Mouse (Mus musculus) inflammation-experienced regulatory T-cells, adult 6 months (primary cell): ENCODE measurements around the gene Mapk9. TPM values are rescaled to one million over a fixed set of nuclear protein-coding genes. Genes with fewer than 3 reads are reported as not detected.
A peak's percentile ranks its signal among the peaks of the same experiment; 100 is the strongest.

Experiments used
- ATAC-seq: one replicate; pipeline ENCODE4 v1.8.0; 2017
- polyA plus RNA-seq, 3 experiments: library from polyadenylated mRNA; unstranded; fragments of 100-300 nt; shearing (Covaris generic); gene quantifications; one replicate each; pipeline ENCODE4 v1.2.1; 2017

Mapk9 gene
- polyA plus RNA-seq, 3 experiments from 2014 or later, result 15.9 to 20.5 (median 17.6) TPM

GRCm38 (mm10) chr11:49840666-49841065, 5.9 kb upstream of the Mapk9 start:
- no peak for ATAC-seq

DNA sequence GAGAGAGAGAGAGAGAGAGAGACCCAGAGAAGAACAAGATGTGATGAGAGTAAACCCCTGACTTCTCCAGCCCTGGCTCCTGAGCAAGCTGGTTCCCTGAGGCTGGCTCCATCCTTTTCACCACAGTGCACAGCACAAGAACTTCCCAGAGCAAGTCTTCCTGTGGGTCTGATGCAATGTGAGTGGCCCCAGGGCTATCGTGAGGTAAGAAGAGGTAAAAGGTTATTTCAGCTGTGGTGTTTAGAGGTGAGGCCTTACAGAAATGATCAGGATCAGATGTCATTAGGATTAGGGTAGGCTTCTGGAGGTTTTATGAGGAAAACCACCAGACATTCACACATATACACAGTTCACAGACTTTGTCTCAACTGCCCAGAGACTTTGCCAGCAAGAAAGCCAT, 4.7 kb upstream of the Mapk9 start:
- no peak for ATAC-seq

DNA sequence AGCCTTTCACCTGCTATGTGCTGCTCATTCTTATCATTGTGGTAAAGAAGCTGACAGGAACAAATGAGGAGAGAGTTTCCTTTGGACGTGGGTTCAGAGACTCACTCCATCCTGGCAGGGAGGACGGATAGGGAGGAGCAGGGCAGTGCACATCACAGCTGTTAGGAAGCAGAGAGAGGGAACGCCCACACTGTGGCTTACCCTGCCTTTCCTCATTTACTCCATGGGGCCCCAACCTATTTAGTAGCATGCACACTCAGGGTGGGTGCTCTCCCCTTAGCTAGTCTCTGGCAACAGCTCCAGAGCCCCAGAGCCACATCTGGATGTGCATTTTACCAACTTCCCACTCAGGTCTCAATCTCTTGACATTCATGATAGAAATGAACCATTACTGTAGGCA, 3.8 kb upstream of the Mapk9 start:
- no peak for ATAC-seq

DNA sequence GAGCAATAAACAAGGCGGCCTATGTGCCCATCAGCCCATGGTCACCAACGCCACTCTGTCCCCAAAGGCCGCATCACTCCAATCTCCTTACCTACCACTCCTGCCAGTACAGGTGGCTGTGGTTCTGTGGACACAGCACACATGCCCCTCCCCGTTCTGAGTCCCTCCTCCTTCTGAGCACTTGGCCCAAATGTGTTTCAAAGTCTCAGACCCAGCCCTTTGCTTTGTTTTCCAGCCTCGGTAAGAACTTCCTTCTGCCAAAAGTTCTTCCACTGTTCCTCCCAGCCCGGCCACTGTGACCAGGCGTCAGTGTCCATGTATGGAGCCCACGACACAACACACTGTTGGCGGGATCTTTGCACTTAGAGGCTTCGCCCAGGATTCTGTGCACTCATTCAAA, 2.2 kb upstream of the Mapk9 start:
- ATAC-seq, result no peak

GRCm38 (mm10) chr11:49844969-49845368, 1.6 kb upstream of the Mapk9 start:
- no peak for ATAC-seq

- ATAC-seq, result no peak
These were observed 593 bp upstream of the Mapk9 start for GRCm38 (mm10) chr11:49845958-49846357.

DNA sequence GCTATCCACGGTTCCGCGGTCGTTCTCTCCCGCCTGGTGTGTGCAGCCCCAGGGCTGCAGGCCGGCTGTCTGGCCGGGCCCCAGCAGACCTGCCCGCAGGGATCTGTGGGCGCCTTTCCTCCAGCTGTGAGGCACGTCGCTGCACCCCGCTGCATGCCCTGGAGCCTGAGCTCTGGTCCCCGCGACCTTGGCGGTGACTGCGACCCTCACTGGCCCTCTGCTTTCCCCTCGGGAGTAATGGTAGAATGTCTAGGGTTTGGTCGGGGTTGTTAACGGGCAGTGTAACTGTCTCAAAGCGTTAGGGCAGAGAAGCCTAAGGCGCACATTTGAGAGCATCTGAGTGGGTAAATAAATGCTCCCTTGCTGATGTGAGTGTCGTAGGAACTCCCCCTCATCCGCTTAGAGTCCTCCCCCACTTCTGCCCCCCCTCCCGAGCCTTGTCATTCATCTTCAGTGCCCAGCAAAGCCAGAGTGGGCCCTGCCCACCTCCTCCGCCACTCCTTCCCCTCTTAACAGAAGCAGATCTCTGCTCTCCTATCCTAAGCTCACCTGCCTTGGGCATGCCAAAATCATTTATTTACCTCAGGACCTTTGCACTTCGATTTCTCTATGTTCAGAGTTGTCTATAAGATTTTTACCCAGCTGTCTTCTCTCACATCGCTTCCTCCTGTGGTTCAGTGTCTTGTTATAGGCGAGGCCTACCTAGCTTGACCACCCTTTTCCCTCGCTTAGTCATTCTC, 690 bp downstream of the Mapk9 start:
- peak; percentile 10 for ATAC-seq

- no peak for ATAC-seq
These were observed 1.2 kb downstream of the Mapk9 start for GRCm38 (mm10) chr11:49847811-49848078.

DNA sequence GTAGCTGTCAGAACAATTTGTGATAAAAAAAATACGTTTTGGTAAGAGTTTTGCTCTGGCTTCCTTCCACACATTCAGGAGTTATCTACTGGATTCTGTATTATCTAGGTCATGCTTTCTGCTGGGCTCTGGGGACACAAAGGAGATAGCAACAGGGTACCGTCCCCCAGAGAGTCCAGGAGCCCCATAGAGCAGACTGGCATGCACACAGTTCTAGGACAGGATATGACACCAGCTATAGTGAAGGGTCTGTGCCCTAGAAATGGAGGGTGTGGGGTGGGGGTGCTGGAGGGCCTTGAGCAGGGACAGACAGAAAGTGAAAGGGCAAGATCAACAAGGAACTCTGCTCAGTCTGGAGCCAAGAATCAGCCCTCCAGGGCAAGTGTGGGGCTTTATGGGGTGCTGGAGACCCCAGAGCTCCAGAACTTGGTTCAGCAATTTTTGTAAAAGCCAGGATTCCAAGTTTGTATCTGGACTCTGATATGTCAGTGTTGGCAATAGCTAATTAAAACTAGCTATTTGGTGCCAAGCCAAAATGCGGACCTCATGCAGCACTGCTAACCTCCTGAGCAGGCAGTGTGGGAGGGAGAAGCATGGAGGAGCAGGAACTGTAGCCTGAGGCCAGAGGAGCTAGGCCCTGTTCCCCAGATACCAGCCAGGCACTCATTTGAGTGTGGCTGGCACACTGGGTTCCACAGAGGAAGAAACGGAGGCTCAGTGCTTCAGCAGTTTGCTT, 1.7 kb downstream of the Mapk9 start:
- ATAC-seq, result no peak

- ATAC-seq, result no peak
These were observed 3.8 kb downstream of the Mapk9 start for GRCm38 (mm10) chr11:49850331-49850730.

DNA sequence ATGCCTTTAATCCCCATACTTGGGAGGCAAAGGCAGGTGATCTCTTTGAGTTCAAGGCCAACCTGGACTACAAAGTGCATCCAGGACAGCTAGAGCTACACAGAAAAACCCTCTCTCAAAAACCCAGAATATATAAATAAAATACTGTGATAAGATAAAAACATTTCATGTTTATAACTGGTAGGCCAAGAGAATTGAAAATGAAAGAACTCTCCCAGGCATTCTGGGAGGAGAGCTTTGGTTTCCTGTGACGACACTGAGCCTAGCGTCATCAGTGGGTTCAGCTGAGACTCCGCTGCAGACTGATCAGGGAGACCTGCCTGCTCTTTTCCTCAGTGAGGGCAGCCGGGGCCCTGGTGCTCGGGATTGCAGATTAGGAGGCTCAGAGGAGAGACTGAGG, 8.6 kb downstream of the Mapk9 start:
- peak; percentile 100 for ATAC-seq

- peak; percentile 77 for ATAC-seq
These were observed 14.6 kb downstream of the Mapk9 start for GRCm38 (mm10) chr11:49861139-49861538.

- no peak for ATAC-seq
These were observed 17.4 kb downstream of the Mapk9 start for GRCm38 (mm10) chr11:49863926-49864325.

DNA sequence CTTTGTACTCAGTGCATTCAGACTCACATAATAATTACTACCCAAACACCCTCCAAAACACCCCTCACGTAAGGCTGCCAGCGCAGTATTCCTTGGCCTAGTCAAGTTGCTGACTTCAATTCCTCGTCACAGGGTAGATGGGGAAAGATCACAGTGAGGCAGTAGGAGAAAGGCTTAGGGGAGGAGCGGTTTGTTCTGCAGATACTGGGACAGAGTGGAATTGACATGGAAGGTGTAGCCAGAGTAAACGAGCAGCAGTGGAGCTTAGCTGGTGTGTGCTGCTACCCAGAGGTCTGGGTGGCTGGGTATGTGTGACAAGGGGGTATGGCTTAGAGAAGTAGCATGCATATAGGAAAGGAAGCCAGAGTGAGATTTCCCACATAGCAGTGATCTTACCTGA, 20.8 kb downstream of the Mapk9 start:
- ATAC-seq, result no peak

DNA sequence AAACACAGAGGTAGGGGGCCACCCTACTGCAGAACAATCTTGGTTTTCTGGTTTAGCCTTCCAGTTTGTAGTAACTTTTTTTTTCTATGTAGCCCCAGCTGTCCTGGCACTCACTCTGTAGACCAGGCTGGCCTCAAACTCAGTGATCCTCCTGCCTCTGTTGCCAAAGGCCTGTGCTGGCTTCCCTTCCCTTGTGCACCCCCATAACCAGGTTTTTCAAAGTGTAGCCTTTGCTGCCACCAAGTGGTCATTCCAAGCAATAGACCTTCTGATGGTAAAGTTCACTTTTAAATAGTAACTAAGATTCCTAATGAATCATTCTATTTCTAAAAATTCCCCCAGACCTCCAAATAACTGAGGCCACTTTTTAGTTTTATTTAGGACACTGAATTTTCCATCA, 23.2 kb downstream of the Mapk9 start:
- peak; percentile 64 for ATAC-seq

DNA sequence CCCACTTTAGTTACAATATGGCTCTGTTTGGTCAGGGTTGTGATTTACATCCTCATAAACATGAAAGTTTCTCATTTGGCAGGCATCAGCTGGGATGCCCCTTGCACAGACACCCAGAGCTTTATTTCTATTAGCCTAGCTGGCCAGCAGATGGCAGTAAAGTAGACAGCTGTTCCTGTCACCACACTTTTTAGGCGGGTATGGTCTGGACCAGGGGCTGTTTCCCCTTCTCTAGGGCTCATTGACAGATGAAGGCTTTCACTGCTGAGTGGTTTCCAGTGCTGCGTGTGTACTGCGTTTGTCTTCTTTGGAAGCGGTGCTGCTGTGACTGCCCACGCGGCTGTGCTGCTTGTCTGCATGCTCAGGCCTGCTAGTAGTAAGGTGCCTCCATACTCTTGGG, 25.4 kb downstream of the Mapk9 start:
- no peak for ATAC-seq

- no peak for ATAC-seq
These were observed 26.2 kb downstream of the Mapk9 start for GRCm38 (mm10) chr11:49872779-49873178.

DNA sequence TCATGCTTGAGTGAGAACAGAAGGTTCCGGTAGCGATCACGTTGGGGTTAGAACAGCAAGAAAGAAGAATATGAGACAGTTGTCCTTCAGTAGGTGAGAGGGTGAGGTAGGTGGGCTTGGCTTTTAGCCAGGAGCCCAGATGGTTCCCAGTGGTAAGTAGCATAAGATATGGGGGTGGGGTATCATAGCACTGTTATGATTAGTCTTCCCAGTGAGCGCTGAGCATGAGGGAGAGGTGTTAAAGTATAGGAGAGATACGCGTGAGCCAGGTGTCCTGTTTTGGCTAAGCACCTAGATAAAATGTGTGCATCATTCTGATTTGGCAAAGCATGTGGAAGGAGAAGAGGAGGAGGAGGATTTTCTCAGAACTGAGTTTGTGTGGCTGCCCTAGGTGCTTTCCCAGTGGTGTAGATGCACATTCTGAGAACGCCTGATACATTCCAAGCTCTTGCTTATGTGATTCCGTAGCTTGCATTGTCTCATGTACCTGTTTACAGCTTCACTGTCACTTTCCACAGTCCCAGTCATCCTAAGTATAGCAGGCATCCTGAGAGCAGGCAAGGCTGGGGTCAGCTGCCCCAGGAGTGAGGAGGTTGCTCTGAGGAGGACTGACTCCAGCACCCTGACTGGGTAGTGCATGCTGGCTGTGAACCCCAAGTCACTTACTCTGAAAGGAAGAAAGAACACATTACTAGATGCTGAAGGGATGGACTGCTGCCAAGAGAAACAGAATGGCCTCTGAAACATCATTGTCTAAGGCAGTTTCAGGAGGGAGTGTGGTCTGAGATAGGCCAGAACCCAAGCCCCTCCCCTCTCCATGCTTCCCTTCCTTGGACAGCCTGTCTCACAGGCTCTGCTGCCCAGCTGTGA, 30.6 kb downstream of the Mapk9 start:
- no peak for ATAC-seq

GRCm38 (mm10) chr11:49879950-49880642, 33.5 kb downstream of the Mapk9 start:
- ATAC-seq, result no peak

DNA sequence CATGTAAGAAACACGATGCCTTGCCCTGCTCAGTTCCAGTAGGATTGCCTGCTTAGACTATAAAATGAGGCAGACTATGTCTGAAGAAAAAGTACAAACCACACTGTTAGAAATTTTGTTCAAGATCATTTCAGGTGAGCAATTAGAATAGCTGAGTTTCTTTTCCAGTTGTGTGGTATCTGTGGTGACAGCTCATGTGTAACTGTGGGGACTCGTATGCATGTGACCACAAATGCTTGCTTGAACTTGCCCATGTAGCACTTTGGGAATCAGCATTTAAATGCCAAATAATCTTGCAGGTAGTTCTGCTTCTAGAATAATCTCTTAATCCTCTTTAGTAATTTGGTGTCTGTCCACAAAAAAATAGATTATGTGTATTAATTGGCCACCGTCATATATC, 36.8 kb downstream of the Mapk9 start:
- no peak for ATAC-seq

DNA sequence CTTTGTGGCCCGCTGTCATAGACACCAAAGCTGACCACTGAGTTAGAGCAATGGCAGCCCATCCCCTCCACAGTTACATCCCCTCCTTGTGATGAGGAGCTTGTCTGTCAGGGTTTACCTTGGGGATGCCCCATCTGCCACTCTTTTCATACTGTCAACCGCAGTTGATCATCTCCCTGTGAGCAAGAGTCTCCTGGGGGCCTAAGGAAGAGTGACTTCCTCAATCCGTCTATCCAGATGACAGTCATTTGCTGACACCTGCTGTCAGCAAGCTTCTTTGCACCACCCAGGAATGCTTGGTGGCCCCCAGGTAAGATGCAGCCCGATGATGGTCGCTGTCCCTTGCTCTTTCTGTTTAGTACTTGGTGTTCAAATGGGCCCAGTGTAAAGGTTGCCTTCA, 41.9 kb downstream of the Mapk9 start:
- no peak for ATAC-seq

- ATAC-seq, result no peak
These were observed 45.4 kb downstream of the Mapk9 start for GRCm38 (mm10) chr11:49891993-49892392.

- ATAC-seq, result no peak
These were observed 47.3 kb downstream of the Mapk9 start for GRCm38 (mm10) chr11:49893806-49894205.
